Mouse (Mus musculus): Measurements from ENCODE around the gene Fbxl16. TPM values are rescaled to one million over a fixed set of nuclear protein-coding genes. Genes with fewer than 3 reads are reported as not detected.
A peak's percentile ranks its signal among the peaks of the same experiment; 100 is the strongest.

Fbxl16 gene
- 24.8 and 29.4 TPM in 2 replicates for polyA plus RNA-seq (2016; fragmentation: Nextera tagmentation; extraction: Ambion mirVana)

GRCm38 (mm10) chr17:25808789-25809605, at the start of gene Fbxl16:
Gene Fbxl16 (plus strand): TSS chr17:25809085.
- WGBS, result under 1% methylated on average over 84 of the region's 100 CpGs

GRCm38 (mm10) chr17:25760148-25760547, 48.7 kb upstream of the Fbxl16 start:
- H3K27me3 ChIP-seq, result peaks cover 43% of the 10 kb centered on the region
- H3K9ac ChIP-seq (replicated peaks), result no peak overlapping the region
- H3K4me3 ChIP-seq, result no peak overlapping the region
- no peaks in the 10 kb centered on the region for H3K4me1 ChIP-seq
- no peak overlapping the region for H3K27ac ChIP-seq (replicated peaks)
- no peaks in the 10 kb centered on the region for H3K36me3 ChIP-seq
- no peak for ATAC-seq (ENCODE audit: low FRiP score, low read depth)
- H3K4me2 ChIP-seq (replicated peaks), result no peak overlapping the region
- no peaks in the 10 kb centered on the region for H3K9me3 ChIP-seq
- 82% methylated on average over 8 of the region's 8 CpGs for WGBS

More at GRCm38 (mm10) chr17:25808789-25809605, at the start of gene Fbxl16:
- Histone ChIP-seq H3K4me3 (peak within 1 kb of the TSS; percentile 85), H3K4me1 (peaks cover 39% of the 10 kb centered on the region), H3K36me3 (no peaks in the 10 kb centered on the region), H3K4me2 (replicated peaks) (peak within 1 kb of the TSS; percentile 79), H3K27me3 (peaks cover 19% of the 10 kb centered on the region), H3K27ac (replicated peaks) (peak within 1 kb of the TSS; percentile 98), H3K9me3 (no peaks in the 10 kb centered on the region), H3K9ac (replicated peaks) (peak within 1 kb of the TSS; percentile 96)
- peak; percentile 81 for ATAC-seq (ENCODE audit: low FRiP score, low read depth)

GRCm38 (mm10) chr17:25761561-25761970, 47.3 kb upstream of the Fbxl16 start:
- 37% methylated on average over 4 of the region's 4 CpGs for WGBS
- no peaks in the 10 kb centered on the region for H3K36me3 ChIP-seq
- H3K9me3 ChIP-seq, result no peaks in the 10 kb centered on the region
- no peak overlapping the region for H3K27ac ChIP-seq (replicated peaks)
- peaks cover 49% of the 10 kb centered on the region for H3K27me3 ChIP-seq
- H3K4me3 ChIP-seq, result no peak overlapping the region
- no peak overlapping the region for H3K9ac ChIP-seq (replicated peaks)
- peaks cover 6% of the 10 kb centered on the region; the same call in 1 of the 2 replicates for H3K4me1 ChIP-seq
- no peak overlapping the region for H3K4me2 ChIP-seq (replicated peaks)
- ATAC-seq (ENCODE audit: low FRiP score, low read depth), result no peak

- ATAC-seq (ENCODE audit: low FRiP score, low read depth), result no peak
- peaks cover 6% of the 10 kb centered on the region; the same call in 1 of the 2 replicates for H3K4me1 ChIP-seq
- H3K36me3 ChIP-seq, result no peaks in the 10 kb centered on the region
- 30% methylated on average over 3 of the region's 3 CpGs for WGBS
- H3K9me3 ChIP-seq, result no peaks in the 10 kb centered on the region
- H3K27ac ChIP-seq (replicated peaks), result no peak overlapping the region
- H3K9ac ChIP-seq (replicated peaks), result no peak overlapping the region
- peaks cover 50% of the 10 kb centered on the region for H3K27me3 ChIP-seq
- H3K4me3 ChIP-seq, result no peak overlapping the region
- H3K4me2 ChIP-seq (replicated peaks), result no peak overlapping the region
These were observed 46.3 kb upstream of the Fbxl16 start for GRCm38 (mm10) chr17:25762591-25762990.

- Histone ChIP-seq H3K9ac (replicated peaks) (no peak overlapping the region), H3K4me1 (peaks cover 6% of the 10 kb centered on the region; the same call in 1 of the 2 replicates), H3K36me3 (no peaks in the 10 kb centered on the region), H3K4me3 (no peak overlapping the region), H3K27ac (replicated peaks) (no peak overlapping the region), H3K4me2 (replicated peaks) (no peak overlapping the region), H3K9me3 (no peaks in the 10 kb centered on the region), H3K27me3 (peaks cover 47% of the 10 kb centered on the region)
- ATAC-seq (ENCODE audit: low FRiP score, low read depth), result peak; percentile 44; the same call in 1 of the 2 replicates
- WGBS, result 54% methylated on average over 5 of the region's 5 CpGs
These were observed 43.0 kb upstream of the Fbxl16 start for GRCm38 (mm10) chr17:25765886-25766285.

- no peak overlapping the region for H3K4me3 ChIP-seq
- H3K9me3 ChIP-seq, result no peaks in the 10 kb centered on the region
- peaks cover 11% of the 10 kb centered on the region for H3K4me1 ChIP-seq
- H3K36me3 ChIP-seq, result no peaks in the 10 kb centered on the region
- no peak overlapping the region for H3K9ac ChIP-seq (replicated peaks)
- WGBS, result 73% methylated on average over 9 of the region's 9 CpGs
- ATAC-seq (ENCODE audit: low FRiP score, low read depth), result no peak
- no peak overlapping the region for H3K4me2 ChIP-seq (replicated peaks)
- no peak overlapping the region for H3K27ac ChIP-seq (replicated peaks)
- H3K27me3 ChIP-seq, result peaks cover 47% of the 10 kb centered on the region
These were observed 39.6 kb upstream of the Fbxl16 start for GRCm38 (mm10) chr17:25769331-25769730.

GRCm38 (mm10) chr17:25773549-25774120, 35.2 kb upstream of the Fbxl16 start, which contains the start of gene Narfl:
Gene Narfl (plus strand): TSS chr17:25773776.
- Histone ChIP-seq H3K27me3 (peaks cover 19% of the 10 kb centered on the region), H3K9me3 (no peaks in the 10 kb centered on the region), H3K4me3 (peak within 1 kb of the TSS; percentile 71), H3K4me2 (replicated peaks) (peak within 1 kb of the TSS; percentile 84), H3K27ac (replicated peaks) (no peak within 1 kb of the TSS), H3K36me3 (0 out of 2 replicates have a peak, but pooled peaks cover 10% of the 10 kb centered on the region), H3K9ac (replicated peaks) (peak within 1 kb of the TSS; percentile 81), H3K4me1 (peaks cover 10% of the 10 kb centered on the region)
- peak; percentile 89 for ATAC-seq (ENCODE audit: low FRiP score, low read depth)
- WGBS, result under 1% methylated on average over 37 of the region's 37 CpGs

- 80% methylated on average over 10 of the region's 10 CpGs for WGBS
- Histone ChIP-seq H3K27ac (replicated peaks) (no peak overlapping the region), H3K4me3 (no peak overlapping the region), H3K9me3 (no peaks in the 10 kb centered on the region), H3K9ac (replicated peaks) (no peak overlapping the region), H3K27me3 (peaks cover 5% of the 10 kb centered on the region; the same call in 1 of the 2 replicates), H3K36me3 (peaks cover 19% of the 10 kb centered on the region), H3K4me1 (peaks cover 10% of the 10 kb centered on the region), H3K4me2 (replicated peaks) (no peak overlapping the region)
- no peak for ATAC-seq (ENCODE audit: low FRiP score, low read depth)
These were observed 33.4 kb upstream of the Fbxl16 start for GRCm38 (mm10) chr17:25775318-25776062.

- Histone ChIP-seq H3K27me3 (no peaks in the 10 kb centered on the region), H3K4me1 (peaks cover 11% of the 10 kb centered on the region), H3K36me3 (peaks cover 44% of the 10 kb centered on the region), H3K9me3 (no peaks in the 10 kb centered on the region), H3K9ac (replicated peaks) (no peak overlapping the region), H3K4me3 (no peak overlapping the region), H3K27ac (replicated peaks) (no peak overlapping the region), H3K4me2 (replicated peaks) (no peak overlapping the region)
- 95% methylated on average over 5 of the region's 5 CpGs for WGBS
- no peak for ATAC-seq (ENCODE audit: low FRiP score, low read depth)
These were observed 30.9 kb upstream of the Fbxl16 start for GRCm38 (mm10) chr17:25777948-25778347.

GRCm38 (mm10) chr17:25781339-25781738, 27.5 kb upstream of the Fbxl16 start:
- H3K27ac ChIP-seq (replicated peaks), result no peak overlapping the region
- H3K9me3 ChIP-seq, result no peaks in the 10 kb centered on the region
- no peak overlapping the region for H3K9ac ChIP-seq (replicated peaks)
- no peaks in the 10 kb centered on the region for H3K27me3 ChIP-seq
- H3K4me3 ChIP-seq, result no peak overlapping the region
- peaks cover 55% of the 10 kb centered on the region for H3K36me3 ChIP-seq
- H3K4me2 ChIP-seq (replicated peaks), result no peak overlapping the region
- WGBS, result 97% methylated on average over 6 of the region's 6 CpGs
- H3K4me1 ChIP-seq, result peaks cover 24% of the 10 kb centered on the region
- ATAC-seq (ENCODE audit: low FRiP score, low read depth), result no peak

GRCm38 (mm10) chr17:25783086-25783485, 25.8 kb upstream of the Fbxl16 start:
- H3K36me3 ChIP-seq, result peaks cover 53% of the 10 kb centered on the region
- H3K9me3 ChIP-seq, result no peaks in the 10 kb centered on the region
- no peaks in the 10 kb centered on the region for H3K27me3 ChIP-seq
- H3K4me2 ChIP-seq (replicated peaks), result peak overlapping the region; percentile 68
- peaks cover 24% of the 10 kb centered on the region for H3K4me1 ChIP-seq
- H3K27ac ChIP-seq (replicated peaks), result no peak overlapping the region
- H3K9ac ChIP-seq (replicated peaks), result 0 out of 2 replicates have a peak overlapping the region, but pooled peaks have one; percentile 78
- no peak overlapping the region for H3K4me3 ChIP-seq
- WGBS, result 88% methylated on average over 7 of the region's 7 CpGs
- ATAC-seq (ENCODE audit: low FRiP score, low read depth), result no peak
